Mouse (Mus musculus): ENCODE data around the gene Trim14.

DNA sequence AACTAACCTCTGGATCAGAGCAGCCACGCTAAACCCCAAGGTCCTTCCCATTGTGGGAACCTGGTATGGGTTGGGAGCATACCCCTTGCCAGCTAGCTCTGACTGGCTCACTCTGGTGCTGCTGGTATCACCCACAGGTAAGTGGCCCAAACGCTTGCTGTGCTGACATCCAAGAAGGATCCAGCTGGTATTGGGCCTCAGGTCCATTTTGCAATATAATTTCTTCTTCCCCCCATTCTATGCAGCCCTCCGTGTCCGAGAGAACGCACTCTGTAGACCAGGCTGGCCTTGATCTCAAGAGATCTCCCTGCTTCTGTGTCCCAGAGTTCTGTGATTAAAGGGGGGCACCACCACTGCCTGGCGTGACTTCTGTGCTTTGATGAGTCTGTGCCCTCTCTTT is 42.9 kb downstream of the Trim14 start:
- TF ChIP-seq MAFK (IDR thresholded peaks at IDR 0.05; ENCODE audit: insufficient read depth, low read depth, low read length) (no peak), HCFC1 (IDR thresholded peaks at IDR 0.05; ENCODE audit: borderline replicate concordance, insufficient read depth, low read length) (no peak), ZC3H11A (IDR thresholded peaks at IDR 0.05; ENCODE audit: borderline replicate concordance, low read depth, low read length) (no peak)
